Mouse (Mus musculus) layer of hippocampus, adult 9-11 months (tissue): ENCODE measurements at regions not wholly inside any gene's neighbourhood (a gene's known extent, or its start where the extent isn't known, plus 50 kb on each side); places are given as distances from the start of the nearest gene placed in this dataset.

Experiments used
- DNase-seq: peaks from one replicate; pipeline ENCODE4 v3.0.0; 2022

- no peak for DNase-seq
Observed at GRCm38 (mm10) chr5:112032036-112032435, 220.3 kb downstream of the Cryba4 start.

- DNase-seq, result no peak
Observed at GRCm38 (mm10) chr5:112035426-112035825, 216.9 kb downstream of the Cryba4 start.

- no peak for DNase-seq
Observed at GRCm38 (mm10) chr5:112037080-112037479, 215.2 kb downstream of the Cryba4 start.

GRCm38 (mm10) chr5:112039645-112040372, 212.5 kb downstream of the Cryba4 start:
- no peak for DNase-seq

GRCm38 (mm10) chr5:112040678-112041077, 211.6 kb downstream of the Cryba4 start:
- DNase-seq, result no peak

GRCm38 (mm10) chr5:112041285-112041684, 211.0 kb downstream of the Cryba4 start:
- peak; percentile 40 for DNase-seq

- no peak for DNase-seq
Observed at GRCm38 (mm10) chr5:112042236-112042635, 210.1 kb downstream of the Cryba4 start.

- no peak for DNase-seq
Observed at GRCm38 (mm10) chr5:112050046-112050782, 202.1 kb downstream of the Cryba4 start.

- DNase-seq, result no peak
Observed at GRCm38 (mm10) chr5:112050906-112051305, 201.4 kb downstream of the Cryba4 start.

GRCm38 (mm10) chr5:112051786-112052185, 200.5 kb downstream of the Cryba4 start:
- DNase-seq, result no peak

GRCm38 (mm10) chr5:112053600-112054155, 198.6 kb downstream of the Cryba4 start:
- DNase-seq, result no peak

- DNase-seq, result no peak
Observed at GRCm38 (mm10) chr5:112055018-112055417, 197.3 kb downstream of the Cryba4 start.

GRCm38 (mm10) chr5:112069917-112070316, 182.4 kb downstream of the Cryba4 start:
- no peak for DNase-seq

GRCm38 (mm10) chr5:112072456-112072855, 179.9 kb downstream of the Cryba4 start:
- DNase-seq, result no peak

GRCm38 (mm10) chr5:112077097-112077496, 175.2 kb downstream of the Cryba4 start:
- DNase-seq, result no peak

GRCm38 (mm10) chr5:112077840-112078600, 174.3 kb downstream of the Cryba4 start:
- peak; percentile 26 for DNase-seq

GRCm38 (mm10) chr5:112081006-112081405, 171.3 kb downstream of the Cryba4 start:
- DNase-seq, result no peak

- peak; percentile 66 for DNase-seq
Observed at GRCm38 (mm10) chr5:112091867-112092535, 160.3 kb downstream of the Cryba4 start.

GRCm38 (mm10) chr5:112093905-112094571, 158.3 kb downstream of the Cryba4 start:
- DNase-seq, result peak; percentile 28

GRCm38 (mm10) chr5:112098469-112099085, 153.7 kb downstream of the Cryba4 start:
- DNase-seq, result no peak
